16 mouse cellular contexts compared by ENCODE assay signal in genomic region chr2:106896024-106896384, GRCm38 (mm10).
A peak's percentile ranks its signal among the peaks of the same experiment; 100 is the strongest.
DNase-seq lines count a peak whose midpoint lies in the region; ATAC-seq and TF ChIP-seq lines count a peak whose summit lies in the region.
"Had no signal": no experiment of that assay in that cellular context is flagged by ENCODE, and none has a peak within 500 bp of the region (broad histone marks: within the 10 kb centered on the region; RNA-seq: fewer than 3 reads in every experiment).

No protein-coding gene starts in this region.

- H3K4me2 ChIP-seq in kidney, embryonic 15.5 days: no peak overlapping the region
- H3K4me2 ChIP-seq in forebrain, embryonic 11.5 days (ENCODE audit: low read depth, low read length, severe bottlenecking): no peak overlapping the region
- H3K4me2 ChIP-seq in hindbrain, embryonic 15.5 days: no peak overlapping the region
- no peak overlapping the region for H3K4me2 ChIP-seq in midbrain, embryonic 15.5 days
- H3K4me2 ChIP-seq: heart, embryonic 13.5 days; liver, embryonic 11.5 days; lung, embryonic 14.5 days had no signal

- H3K36me3 ChIP-seq in kidney, embryonic 15.5 days: no peaks in the 10 kb centered on the region
- H3K36me3 ChIP-seq in forebrain, embryonic 11.5 days (ENCODE audit: control insufficient read depth, insufficient read depth, low read length): no peaks in the 10 kb centered on the region
- no peaks in the 10 kb centered on the region for H3K36me3 ChIP-seq in hindbrain, embryonic 15.5 days
- no peaks in the 10 kb centered on the region for H3K36me3 ChIP-seq in midbrain, embryonic 15.5 days (replicated peaks)
- H3K36me3 ChIP-seq in kidney, adult 2 months (ENCODE audit: control insufficient read depth, insufficient read depth, low read length): no peaks in the 10 kb centered on the region
- H3K36me3 ChIP-seq: heart, embryonic 13.5 days had no signal

- H3K9ac ChIP-seq in kidney, embryonic 15.5 days: no peak overlapping the region
- H3K9ac ChIP-seq in forebrain, embryonic 11.5 days (ENCODE audit: low read length): no peak overlapping the region
- no peak overlapping the region for H3K9ac ChIP-seq in hindbrain, embryonic 15.5 days
- H3K9ac ChIP-seq in midbrain, embryonic 15.5 days: no peak overlapping the region
- H3K9ac ChIP-seq: heart, embryonic 13.5 days; lung, embryonic 14.5 days had no signal

- WGBS in kidney, embryonic 15.5 days: 34% methylated on average over 4 of the region's 4 CpGs
- 42% methylated on average over 4 of the region's 4 CpGs for WGBS in forebrain, embryonic 11.5 days
- 38% methylated on average over 4 of the region's 4 CpGs for WGBS in hindbrain, embryonic 15.5 days
- 31% methylated on average over 4 of the region's 4 CpGs for WGBS in midbrain, embryonic 15.5 days
- WGBS in kidney, adult 2 months: 60% methylated on average over 4 of the region's 4 CpGs

- no peak overlapping the region for H3K4me3 ChIP-seq in kidney, embryonic 15.5 days (replicated peaks)
- H3K4me3 ChIP-seq in forebrain, embryonic 11.5 days (ENCODE audit: low read depth, low read length): no peak overlapping the region
- no peak overlapping the region for H3K4me3 ChIP-seq in hindbrain, embryonic 15.5 days
- H3K4me3 ChIP-seq in midbrain, embryonic 15.5 days: no peak overlapping the region
- no peak overlapping the region for H3K4me3 ChIP-seq in kidney, adult 2 months (ENCODE audit: insufficient read depth, low read depth, low read length)
- H3K4me3 ChIP-seq: heart, embryonic 13.5 days; myocyte had no signal

- no peaks in the 10 kb centered on the region for H3K4me1 ChIP-seq in kidney, embryonic 15.5 days
- peaks cover 6% of the 10 kb centered on the region; the same call in 1 of the 2 replicates for H3K4me1 ChIP-seq in forebrain, embryonic 11.5 days (replicated peaks; ENCODE audit: control insufficient read depth, insufficient read depth, low read length)
- H3K4me1 ChIP-seq in hindbrain, embryonic 15.5 days (replicated peaks): no peaks in the 10 kb centered on the region
- 0 out of 2 replicates have a peak, but pooled peaks cover 9% of the 10 kb centered on the region for H3K4me1 ChIP-seq in midbrain, embryonic 15.5 days
- H3K4me1 ChIP-seq in kidney, adult 2 months (ENCODE audit: control insufficient read depth, insufficient read depth, low read length): no peaks in the 10 kb centered on the region
- H3K4me1 ChIP-seq: heart, embryonic 13.5 days had no signal

- no peak overlapping the region for H3K27ac ChIP-seq in kidney, embryonic 15.5 days
- no peak overlapping the region for H3K27ac ChIP-seq in forebrain, embryonic 11.5 days (ENCODE audit: low read depth, low read length)
- no peak overlapping the region for H3K27ac ChIP-seq in hindbrain, embryonic 15.5 days (replicated peaks)
- no peak overlapping the region for H3K27ac ChIP-seq in midbrain, embryonic 15.5 days
- H3K27ac ChIP-seq in kidney, adult 2 months (ENCODE audit: insufficient read depth, low read depth, low read length): no peak overlapping the region
- H3K27ac ChIP-seq: heart, embryonic 13.5 days had no signal

- H3K9me3 ChIP-seq in kidney, embryonic 15.5 days (replicated peaks): no peaks in the 10 kb centered on the region
- H3K9me3 ChIP-seq in forebrain, embryonic 11.5 days (ENCODE audit: control insufficient read depth, low read length): no peaks in the 10 kb centered on the region
- no peaks in the 10 kb centered on the region for H3K9me3 ChIP-seq in hindbrain, embryonic 15.5 days
- no peaks in the 10 kb centered on the region for H3K9me3 ChIP-seq in midbrain, embryonic 15.5 days
- H3K9me3 ChIP-seq: heart, embryonic 13.5 days had no signal

- TF ChIP-seq CTCF in kidney, adult 2 months (conservative IDR thresholded peaks at IDR 0.05; ENCODE audit: insufficient read depth, insufficient read length, low read depth, low read length): no peak

- no peak for DNase-seq in kidney, postnatal 4 days
- no peak for DNase-seq in forebrain, embryonic 11.5 days (ENCODE audit: low spot score)
- no peak for DNase-seq in kidney, adult 2 months
- DNase-seq in right cerebral cortex, adult 18-20 months: no peak
- DNase-seq: adrenal gland, adult 2 months; cerebellum, adult 2 months; heart, postnatal 4 days; kidney, adult 18-20 months; lung, embryonic 14.5 days; right cerebral cortex, postnatal 4 days had no signal

- no peak for TF ChIP-seq POLR2A in kidney, adult 2 months (IDR thresholded peaks at IDR 0.05; ENCODE audit: low read depth, low read length)

- peak; percentile 29; the same call in 1 of the 2 replicates for ATAC-seq in kidney, embryonic 15.5 days (replicated peaks; ENCODE audit: low FRiP score)
- ATAC-seq in forebrain, embryonic 11.5 days (replicated peaks; ENCODE audit: low FRiP score): peak; percentile 46
- ATAC-seq in hindbrain, embryonic 15.5 days (ENCODE audit: low FRiP score, low read depth): peak; percentile 6; the same call in 1 of the 2 replicates
- peak; percentile 37; the same call in 1 of the 2 replicates for ATAC-seq in midbrain, embryonic 15.5 days (replicated peaks)

- H3K27me3 ChIP-seq in kidney, embryonic 15.5 days: no peaks in the 10 kb centered on the region
- no peaks in the 10 kb centered on the region for H3K27me3 ChIP-seq in forebrain, embryonic 11.5 days (ENCODE audit: control insufficient read depth, insufficient read depth, low read length)
- no peaks in the 10 kb centered on the region for H3K27me3 ChIP-seq in hindbrain, embryonic 15.5 days
- H3K27me3 ChIP-seq in midbrain, embryonic 15.5 days (replicated peaks): no peaks in the 10 kb centered on the region
- H3K27me3 ChIP-seq in kidney, adult 2 months (replicated peaks; ENCODE audit: control insufficient read depth, insufficient read depth, low read length): no peaks in the 10 kb centered on the region
- H3K27me3 ChIP-seq: heart, embryonic 13.5 days had no signal
